Mouse (Mus musculus) megakaryocyte, adult 5-6 weeks (primary cell): ENCODE measurements around the gene 6430531B16Rik. TPM values are rescaled to one million over a fixed set of nuclear protein-coding genes. Genes with fewer than 3 reads are reported as not detected.

ENCODE experiments used
- ATAC-seq: 2 replicates; pipeline ENCODE4 v1.8.0; 2016; ENCODE audit warnings: mild to moderate bottlenecking, inconsistent platforms; ENCODE audit not compliant: poor library complexity, severe bottlenecking
- total RNA-seq, 2 experiments: library from RNA; stranded (forward) in 1 of 2; stranded (reverse) in 1 of 2; fragments of 153-499, 151-499 nt in 1 of 2; fragments of 221-1000, 200-1000 nt in 1 of 2; gene quantifications; 2 replicates each; pipeline versions ENCODE4 v1.2.3 to v1.2.4; 2015 to 2017

6430531B16Rik gene
- total RNA-seq, 2 experiments from 2014 or later: 1.2 to 2.3 TPM

GRCm38 (mm10) chr7:139971436-139971835 is 7.1 kb downstream of the 6430531B16Rik start:
- ATAC-seq: peak; percentile 47

- ATAC-seq: no peak
Measured at GRCm38 (mm10) chr7:139970979-139971378, 7.6 kb downstream of the 6430531B16Rik start.

- ATAC-seq: no peak
Measured at GRCm38 (mm10) chr7:139970216-139970919, 8.2 kb downstream of the 6430531B16Rik start.

- ATAC-seq: 0 out of 2 replicates have a peak, but pooled peaks have one; percentile 21
Measured at GRCm38 (mm10) chr7:139969348-139970130, 9.0 kb downstream of the 6430531B16Rik start.

GRCm38 (mm10) chr7:139968428-139968827 is 10.1 kb downstream of the 6430531B16Rik start:
- ATAC-seq: no peak

GRCm38 (mm10) chr7:139967175-139967574 is 11.4 kb downstream of the 6430531B16Rik start:
- ATAC-seq: no peak

GRCm38 (mm10) chr7:139963814-139964213 is 14.7 kb downstream of the 6430531B16Rik start:
- ATAC-seq: no peak

- no peak for ATAC-seq
Measured at GRCm38 (mm10) chr7:139961141-139961540, 17.4 kb downstream of the 6430531B16Rik start.

- no peak for ATAC-seq
Measured at GRCm38 (mm10) chr7:139957958-139958357, 20.6 kb downstream of the 6430531B16Rik start.

GRCm38 (mm10) chr7:139957437-139957836 is 21.1 kb downstream of the 6430531B16Rik start:
- peak; percentile 86 for ATAC-seq

- no peak for ATAC-seq
Measured at GRCm38 (mm10) chr7:139956658-139957057, 21.9 kb downstream of the 6430531B16Rik start.

GRCm38 (mm10) chr7:139955505-139955904 is 23.1 kb downstream of the 6430531B16Rik start:
- no peak for ATAC-seq

- no peak for ATAC-seq
Measured at GRCm38 (mm10) chr7:139951991-139952633, 26.4 kb downstream of the 6430531B16Rik start.

GRCm38 (mm10) chr7:139951079-139951478 is 27.5 kb downstream of the 6430531B16Rik start:
- ATAC-seq: peak; percentile 51

GRCm38 (mm10) chr7:139950283-139950971 is 28.1 kb downstream of the 6430531B16Rik start:
- ATAC-seq: peak; percentile 76

GRCm38 (mm10) chr7:139949893-139950282 is 28.7 kb downstream of the 6430531B16Rik start:
- ATAC-seq: peak; percentile 81

- ATAC-seq: no peak
Measured at GRCm38 (mm10) chr7:139946032-139946431, 32.5 kb downstream of the 6430531B16Rik start.

GRCm38 (mm10) chr7:139945516-139945915 is 33.0 kb downstream of the 6430531B16Rik start:
- no peak for ATAC-seq

GRCm38 (mm10) chr7:139944291-139945240 is 34.0 kb downstream of the 6430531B16Rik start:
- ATAC-seq: 0 out of 2 replicates have a peak, but pooled peaks have one; percentile 4
